ENCODE assay signal across 24 mouse cellular contexts in the genomic region with DNA sequence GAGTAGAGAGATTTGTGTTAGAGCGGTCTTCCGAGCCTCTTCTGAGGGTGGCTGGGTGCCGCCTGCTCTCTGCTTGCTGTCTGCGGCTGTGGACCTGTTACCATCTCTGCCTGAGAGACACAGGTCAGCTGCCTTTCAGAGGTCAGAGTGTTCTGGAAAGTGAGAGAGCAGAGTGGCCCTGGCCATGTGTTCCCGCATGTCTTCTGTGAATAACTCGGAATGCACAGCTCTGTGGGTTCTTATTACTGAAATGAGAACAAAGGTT.
"Had no signal": no experiment of that assay in that cellular context is flagged by ENCODE, and none has a peak within 500 bp of the region (broad histone marks: within the 10 kb centered on the region; RNA-seq: fewer than 3 reads in every experiment).

No protein-coding gene starts in this region.

- H3K27ac ChIP-seq: gastrocnemius, adult 2 months; hindbrain, embryonic 10.5 days; hindbrain, embryonic 12.5 days; hindbrain, embryonic 14.5 days; intestine, embryonic 15.5 days; kidney, embryonic 15.5 days; kidney, postnatal 0 days; layer of hippocampus, adult 2 months; limb, embryonic 13.5 days; limb, embryonic 15.5 days; liver, embryonic 12.5 days; liver, embryonic 14.5 days had no signal

- H3K4me1 ChIP-seq: heart, embryonic 12.5 days; intestine, embryonic 15.5 days; limb, embryonic 13.5 days; limb, embryonic 15.5 days; liver, embryonic 12.5 days had no signal

- ATAC-seq: hindbrain, embryonic 16.5 days; inflammation-experienced regulatory T-cells, adult 6 months; intestine, embryonic 15.5 days; intestine, postnatal 0 days; liver, embryonic 12.5 days had no signal

- H3K9me3 ChIP-seq: heart, embryonic 12.5 days; hindbrain, embryonic 12.5 days; intestine, embryonic 15.5 days; kidney, embryonic 15.5 days; limb, embryonic 13.5 days; limb, embryonic 15.5 days; liver, embryonic 12.5 days had no signal

- H3K4me3 ChIP-seq: gastrocnemius, adult 2 months; heart, embryonic 12.5 days; hindbrain, embryonic 10.5 days; hindbrain, embryonic 12.5 days; intestine, embryonic 15.5 days; kidney, embryonic 15.5 days; layer of hippocampus, adult 2 months; limb, embryonic 13.5 days; limb, embryonic 15.5 days; liver, embryonic 12.5 days had no signal

- H3K27me3 ChIP-seq: heart, embryonic 12.5 days; hindbrain, embryonic 12.5 days; intestine, embryonic 15.5 days; kidney, embryonic 15.5 days; limb, embryonic 13.5 days; limb, embryonic 15.5 days; liver, embryonic 12.5 days had no signal

- H3K9ac ChIP-seq: heart, embryonic 12.5 days; hindbrain, embryonic 12.5 days; hindbrain, embryonic 14.5 days; intestine, embryonic 15.5 days; kidney, embryonic 15.5 days; limb, embryonic 13.5 days; limb, embryonic 15.5 days; liver, embryonic 12.5 days; liver, embryonic 14.5 days had no signal

- DNase-seq: gastrocnemius, adult 2 months; gastrocnemius, postnatal 10 days; gastrocnemius, postnatal 25 days; heart, postnatal 10 days; heart, postnatal 4 days; kidney, adult 18-20 months; kidney, postnatal 14 days; layer of hippocampus, postnatal 36 days; left cerebral cortex, postnatal 4 days had no signal

- H3K4me2 ChIP-seq: heart, embryonic 12.5 days; hindbrain, embryonic 12.5 days; hindbrain, embryonic 14.5 days; intestine, embryonic 15.5 days; kidney, embryonic 15.5 days; limb, embryonic 13.5 days; limb, embryonic 15.5 days; liver, embryonic 12.5 days had no signal
